Mouse (Mus musculus): ENCODE measurements around the gene Gm14401. TPM values are rescaled to one million over a fixed set of nuclear protein-coding genes. Genes with fewer than 3 reads are reported as not detected.
"Not testable (repeated sequence)": the region's sequence is repeated elsewhere in the genome, so short reads cannot be mapped to it uniquely, and the experiment has no call there.

The Gm14401 gene
- not detected in 2 replicates for polyA plus RNA-seq (2016; fragmentation: Nextera tagmentation; extraction: Ambion mirVana)

- H3K4me1 ChIP-seq; H3K9ac ChIP-seq; H3K27me3 ChIP-seq (replicated peaks); H3K27ac ChIP-seq; H3K9me3 ChIP-seq (replicated peaks); H3K4me2 ChIP-seq; ATAC-seq; H3K36me3 ChIP-seq; H3K4me3 ChIP-seq: not testable (repeated sequence)
- WGBS (ENCODE audit: insufficient replicate concordance) = 54% methylated on average over 7 of the region's 7 CpGs
Observed at GRCm38 (mm10) chr2:177073432-177074423, at the start of gene Gm14401. Gm14401 (plus strand) TSS chr2:177074320.

- H3K36me3 ChIP-seq; H3K4me2 ChIP-seq; H3K9me3 ChIP-seq (replicated peaks); H3K4me3 ChIP-seq; H3K9ac ChIP-seq; ATAC-seq; H3K27me3 ChIP-seq (replicated peaks); H3K4me1 ChIP-seq; H3K27ac ChIP-seq: not testable (repeated sequence)
- 50% methylated on average over 1 of the region's 1 CpGs for WGBS (ENCODE audit: insufficient replicate concordance)
Observed at GRCm38 (mm10) chr2:177072807-177073206, 1.3 kb upstream of the Gm14401 start.

- not testable (repeated sequence) for H3K27ac ChIP-seq; H3K4me1 ChIP-seq; H3K4me2 ChIP-seq; ATAC-seq; H3K36me3 ChIP-seq; H3K9me3 ChIP-seq (replicated peaks); H3K4me3 ChIP-seq; H3K27me3 ChIP-seq (replicated peaks); H3K9ac ChIP-seq
Observed at GRCm38 (mm10) chr2:177075015-177075414, 895 bp downstream of the Gm14401 start.

DNA sequence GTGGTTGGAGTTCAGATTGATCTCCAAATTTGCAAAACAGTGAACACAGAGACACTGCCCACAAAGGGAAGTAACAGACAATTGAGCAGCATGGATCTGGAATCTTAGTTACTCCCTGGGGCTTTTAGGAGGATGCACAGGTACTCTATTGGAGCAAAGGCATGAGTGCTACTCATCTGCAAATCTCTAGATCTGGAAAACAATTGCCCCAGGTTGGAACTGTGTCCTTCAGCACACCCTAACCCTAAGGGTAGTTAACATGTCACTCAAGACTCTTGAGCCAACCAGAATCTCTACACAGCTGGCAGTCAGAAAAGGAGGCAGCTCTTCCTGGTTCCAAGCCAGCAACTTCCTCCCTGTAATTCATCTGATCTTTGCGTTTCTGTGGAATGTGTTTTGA, 5.7 kb downstream of the Gm14401 start:
- H3K27ac ChIP-seq; H3K9ac ChIP-seq; H3K27me3 ChIP-seq (replicated peaks); H3K9me3 ChIP-seq (replicated peaks); H3K4me3 ChIP-seq; ATAC-seq; H3K4me1 ChIP-seq; H3K36me3 ChIP-seq; H3K4me2 ChIP-seq: not testable (repeated sequence)
- 58% methylated on average over 1 of the region's 1 CpGs for WGBS (ENCODE audit: insufficient replicate concordance)

GRCm38 (mm10) chr2:177109086-177109485, 35.0 kb downstream of the Gm14401 start:
- H3K9me3 ChIP-seq (replicated peaks); H3K9ac ChIP-seq; ATAC-seq; H3K27ac ChIP-seq; H3K4me3 ChIP-seq; H3K4me2 ChIP-seq; H3K36me3 ChIP-seq; H3K4me1 ChIP-seq; H3K27me3 ChIP-seq (replicated peaks): not testable (repeated sequence)
- 67% methylated on average over 5 of the region's 5 CpGs for WGBS (ENCODE audit: insufficient replicate concordance)

- not testable (repeated sequence) for H3K4me2 ChIP-seq; H3K4me3 ChIP-seq; H3K9ac ChIP-seq; H3K27ac ChIP-seq; H3K9me3 ChIP-seq (replicated peaks); H3K27me3 ChIP-seq (replicated peaks); H3K4me1 ChIP-seq; ATAC-seq; H3K36me3 ChIP-seq
- WGBS (ENCODE audit: insufficient replicate concordance) = 28% methylated on average over 1 of the region's 1 CpGs
Observed at GRCm38 (mm10) chr2:177129097-177129496, 55.0 kb downstream of the Gm14401 start.

Other genes starting within 250 kb of the Gm14401 start
- not detected in 2 replicates for gene Gm14408, start 243.2 kb upstream of the Gm14401 start, polyA plus RNA-seq (2016; fragmentation: Nextera tagmentation; extraction: Ambion mirVana)
- 1.9 and 2.7 TPM in 2 replicates for gene Gm14296, start 146.5 kb upstream of the Gm14401 start, polyA plus RNA-seq (2016; fragmentation: Nextera tagmentation; extraction: Ambion mirVana)
- 3.7 and 4.3 TPM in 2 replicates for gene Gm14419, start 73.4 kb upstream of the Gm14401 start, polyA plus RNA-seq (2016; fragmentation: Nextera tagmentation; extraction: Ambion mirVana)
- gene Gm14410, start 132.1 kb downstream of the Gm14401 start, polyA plus RNA-seq (2016; fragmentation: Nextera tagmentation; extraction: Ambion mirVana) = 5.2 and 6.1 TPM in 2 replicates
- gene Gm14409, start 192.7 kb downstream of the Gm14401 start, polyA plus RNA-seq (2016; fragmentation: Nextera tagmentation; extraction: Ambion mirVana) = not detected in 2 replicates
- gene Gm14412, start 250.0 kb downstream of the Gm14401 start, polyA plus RNA-seq (2016; fragmentation: Nextera tagmentation; extraction: Ambion mirVana) = not detected in 2 replicates